Mouse (Mus musculus): ENCODE results near the gene Lrrn3. TPM values are rescaled to one million over a fixed set of nuclear protein-coding genes. Genes with fewer than 3 reads are reported as not detected.

Lrrn3 gene
- polyA plus RNA-seq (2012; rRNA removed), result 0.20 and 0.33 TPM in 2 replicates

DNA sequence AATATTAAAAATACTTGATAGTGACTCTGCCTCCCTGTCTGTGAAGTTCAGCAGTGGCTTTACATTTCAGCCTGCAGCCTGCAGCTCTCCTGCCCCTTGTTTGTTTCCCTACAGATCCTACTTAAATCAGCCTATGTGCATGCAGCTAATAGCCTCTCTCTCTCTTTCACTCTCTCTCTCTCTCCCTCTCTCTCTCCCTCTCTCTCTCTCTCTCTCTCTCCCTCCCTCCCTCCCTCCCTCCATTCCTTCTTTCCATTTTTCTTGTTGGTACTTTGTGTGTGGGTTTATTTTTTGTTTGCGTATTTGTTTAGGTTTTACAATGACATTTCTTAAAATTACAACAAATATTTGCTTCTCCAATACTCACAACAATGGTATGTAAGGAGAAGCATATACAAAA lies at the start of gene Lrrn3:
Gene Lrrn3, minus strand, starts transcription at position 101 of the 400 bp plus-strand sequence.
- no peak within 1 kb of the TSS for H3K27ac ChIP-seq (ENCODE audit: insufficient read depth, low read depth, low read length)
- no peaks in the 10 kb centered on the region for H3K36me3 ChIP-seq (ENCODE audit: control insufficient read depth, insufficient read depth, low read length)
- WGBS, result 100% methylated on average over 1 of the region's 1 CpGs
- TF ChIP-seq CTCF (conservative IDR thresholded peaks at IDR 0.05; ENCODE audit: insufficient read depth, insufficient read length, low read depth, low read length) (no peak), POLR2A (IDR thresholded peaks at IDR 0.05; ENCODE audit: low read depth, low read length) (no peak)
- peaks cover 3% of the 10 kb centered on the region for H3K27me3 ChIP-seq (replicated peaks; ENCODE audit: control insufficient read depth, insufficient read depth, low read length)
- H3K4me1 ChIP-seq (ENCODE audit: control insufficient read depth, insufficient read depth, low read length), result no peaks in the 10 kb centered on the region; the same call in 1 of the 2 replicates
- H3K4me3 ChIP-seq (ENCODE audit: insufficient read depth, low read depth, low read length), result peak within 1 kb of the TSS; percentile 46
- DNase-seq, result no peak

DNA sequence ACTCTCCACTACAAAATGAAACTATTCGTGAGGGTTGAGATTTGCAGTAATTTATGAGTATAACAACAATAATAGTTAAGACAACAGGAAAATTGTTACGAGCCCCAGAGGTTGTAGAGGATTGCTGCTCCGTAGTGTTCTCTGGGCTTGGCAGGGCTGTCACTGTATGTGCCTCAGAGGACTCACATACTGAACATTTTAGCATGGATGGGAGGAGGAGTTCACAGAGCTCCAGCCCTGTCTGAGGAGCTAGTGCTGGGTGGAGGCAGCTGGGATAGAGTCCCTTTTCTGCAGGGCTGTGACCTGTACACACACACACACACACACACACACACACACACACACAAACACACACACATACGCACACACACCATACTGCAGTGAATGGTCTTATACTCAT lies 42.2 kb upstream of the Lrrn3 start:
- Histone ChIP-seq H3K27me3 (replicated peaks; ENCODE audit: control insufficient read depth, insufficient read depth, low read length) (no peaks in the 10 kb centered on the region), H3K36me3 (ENCODE audit: control insufficient read depth, insufficient read depth, low read length) (no peaks in the 10 kb centered on the region), H3K4me1 (ENCODE audit: control insufficient read depth, insufficient read depth, low read length) (no peaks in the 10 kb centered on the region), H3K4me3 (ENCODE audit: insufficient read depth, low read depth, low read length) (no peak overlapping the region), H3K27ac (ENCODE audit: insufficient read depth, low read depth, low read length) (no peak overlapping the region)
- 65% methylated on average over 4 of the region's 4 CpGs for WGBS
- TF ChIP-seq POLR2A (IDR thresholded peaks at IDR 0.05; ENCODE audit: low read depth, low read length), result no peak
- no peak for TF ChIP-seq CTCF (conservative IDR thresholded peaks at IDR 0.05; ENCODE audit: insufficient read depth, insufficient read length, low read depth, low read length)
- DNase-seq, result no peak

DNA sequence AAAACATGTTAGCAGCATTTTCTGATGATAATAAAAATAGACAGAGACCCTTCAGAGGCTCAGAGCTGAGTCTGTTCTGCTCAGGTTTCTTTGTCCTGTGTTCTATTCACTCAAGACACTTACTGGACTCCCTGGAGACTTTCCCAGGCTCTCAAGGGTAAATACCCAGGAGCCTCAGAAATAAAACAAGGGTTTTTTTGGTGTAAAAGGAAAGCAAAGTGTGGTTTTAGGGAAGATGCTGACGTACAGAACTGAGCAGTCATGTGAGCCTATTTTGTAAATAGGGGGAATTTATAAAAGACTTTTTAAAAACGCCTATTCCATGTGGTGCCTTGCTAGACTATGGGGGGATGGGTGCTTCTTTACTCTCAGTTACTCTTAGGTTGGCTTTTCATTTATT lies 40.5 kb upstream of the Lrrn3 start:
- no peak for TF ChIP-seq POLR2A (IDR thresholded peaks at IDR 0.05; ENCODE audit: low read depth, low read length)
- H3K27me3 ChIP-seq (replicated peaks; ENCODE audit: control insufficient read depth, insufficient read depth, low read length), result no peaks in the 10 kb centered on the region
- 76% methylated on average over 2 of the region's 2 CpGs for WGBS

DNA sequence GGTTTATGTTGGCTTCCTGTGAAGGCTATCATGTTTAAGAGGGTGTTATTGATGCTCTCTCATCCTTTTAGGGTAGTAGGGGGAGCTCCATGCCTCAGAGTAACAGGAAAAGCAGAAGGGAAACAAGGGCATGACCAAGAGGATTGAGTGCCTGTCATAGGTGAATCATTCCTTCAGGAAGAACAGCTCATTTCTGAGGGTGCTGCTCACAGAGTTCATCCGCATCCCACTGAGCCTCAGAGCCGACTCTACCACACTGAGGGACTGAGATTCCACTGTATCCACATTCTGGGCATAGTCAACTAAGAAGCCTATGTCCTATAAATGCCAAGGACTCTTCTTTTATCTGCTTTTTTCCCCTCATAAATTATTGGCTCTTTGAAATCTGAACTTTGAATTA lies 35.4 kb upstream of the Lrrn3 start:
- no peaks in the 10 kb centered on the region for H3K27me3 ChIP-seq (replicated peaks; ENCODE audit: control insufficient read depth, insufficient read depth, low read length)
- TF ChIP-seq CTCF (conservative IDR thresholded peaks at IDR 0.05; ENCODE audit: insufficient read depth, insufficient read length, low read depth, low read length) (no peak), POLR2A (IDR thresholded peaks at IDR 0.05; ENCODE audit: low read depth, low read length) (no peak)
- no peaks in the 10 kb centered on the region for H3K36me3 ChIP-seq (ENCODE audit: control insufficient read depth, insufficient read depth, low read length)
- WGBS, result 74% methylated on average over 2 of the region's 2 CpGs
- H3K4me1 ChIP-seq (ENCODE audit: control insufficient read depth, insufficient read depth, low read length), result no peaks in the 10 kb centered on the region
- DNase-seq, result no peak
- H3K27ac ChIP-seq (ENCODE audit: insufficient read depth, low read depth, low read length), result no peak overlapping the region
- H3K4me3 ChIP-seq (ENCODE audit: insufficient read depth, low read depth, low read length), result no peak overlapping the region

More for the DNA sequence above, 40.5 kb upstream of the Lrrn3 start:
- Histone ChIP-seq H3K4me1 (ENCODE audit: control insufficient read depth, insufficient read depth, low read length) (no peaks in the 10 kb centered on the region), H3K36me3 (ENCODE audit: control insufficient read depth, insufficient read depth, low read length) (no peaks in the 10 kb centered on the region), H3K4me3 (ENCODE audit: insufficient read depth, low read depth, low read length) (no peak overlapping the region), H3K27ac (ENCODE audit: insufficient read depth, low read depth, low read length) (no peak overlapping the region)
- no peak for DNase-seq

GRCm38 (mm10) chr12:41520326-41520725 lies 34.1 kb upstream of the Lrrn3 start:
- Histone ChIP-seq H3K36me3 (ENCODE audit: control insufficient read depth, insufficient read depth, low read length) (no peaks in the 10 kb centered on the region), H3K27ac (ENCODE audit: insufficient read depth, low read depth, low read length) (no peak overlapping the region), H3K4me3 (ENCODE audit: insufficient read depth, low read depth, low read length) (no peak overlapping the region), H3K4me1 (ENCODE audit: control insufficient read depth, insufficient read depth, low read length) (no peaks in the 10 kb centered on the region), H3K27me3 (replicated peaks; ENCODE audit: control insufficient read depth, insufficient read depth, low read length) (no peaks in the 10 kb centered on the region)
- TF ChIP-seq POLR2A (IDR thresholded peaks at IDR 0.05; ENCODE audit: low read depth, low read length) (no peak), CTCF (conservative IDR thresholded peaks at IDR 0.05; ENCODE audit: insufficient read depth, insufficient read length, low read depth, low read length) (no peak)
- WGBS, result 69% methylated on average over 2 of the region's 2 CpGs
- DNase-seq, result no peak

DNA sequence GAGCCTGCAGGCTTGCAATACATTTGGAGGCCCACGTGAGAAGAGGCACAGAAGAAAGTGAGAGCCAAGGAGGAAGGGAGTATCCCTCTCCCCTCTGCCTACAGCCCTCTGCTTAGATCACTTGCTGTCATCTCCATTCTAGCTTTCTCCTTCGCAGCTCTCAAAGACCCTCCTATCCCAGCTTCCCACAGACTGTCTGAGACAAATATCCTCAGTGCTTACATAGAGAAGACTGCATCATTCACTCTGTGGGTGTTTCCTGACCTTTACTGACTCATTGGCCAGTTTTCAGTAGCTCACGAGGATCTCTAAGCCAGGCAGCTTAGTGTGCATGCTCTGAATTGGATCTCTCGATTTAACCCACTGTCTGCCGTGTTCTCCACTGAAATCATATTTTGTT lies 32.7 kb upstream of the Lrrn3 start:
- H3K4me1 ChIP-seq (ENCODE audit: control insufficient read depth, insufficient read depth, low read length), result no peaks in the 10 kb centered on the region
- no peaks in the 10 kb centered on the region for H3K27me3 ChIP-seq (replicated peaks; ENCODE audit: control insufficient read depth, insufficient read depth, low read length)
- H3K27ac ChIP-seq (ENCODE audit: insufficient read depth, low read depth, low read length), result no peak overlapping the region
- H3K36me3 ChIP-seq (ENCODE audit: control insufficient read depth, insufficient read depth, low read length), result no peaks in the 10 kb centered on the region
- no peak overlapping the region for H3K4me3 ChIP-seq (ENCODE audit: insufficient read depth, low read depth, low read length)
- TF ChIP-seq POLR2A (IDR thresholded peaks at IDR 0.05; ENCODE audit: low read depth, low read length), result no peak
- TF ChIP-seq CTCF (conservative IDR thresholded peaks at IDR 0.05; ENCODE audit: insufficient read depth, insufficient read length, low read depth, low read length), result no peak
- DNase-seq, result no peak
- 61% methylated on average over 5 of the region's 5 CpGs for WGBS

GRCm38 (mm10) chr12:41510588-41510987 lies 24.4 kb upstream of the Lrrn3 start:
- no peak for DNase-seq
- no peaks in the 10 kb centered on the region for H3K36me3 ChIP-seq (ENCODE audit: control insufficient read depth, insufficient read depth, low read length)
- WGBS, result 64% methylated on average over 3 of the region's 3 CpGs
- H3K4me3 ChIP-seq (ENCODE audit: insufficient read depth, low read depth, low read length), result no peak overlapping the region
- no peaks in the 10 kb centered on the region for H3K27me3 ChIP-seq (replicated peaks; ENCODE audit: control insufficient read depth, insufficient read depth, low read length)
- H3K27ac ChIP-seq (ENCODE audit: insufficient read depth, low read depth, low read length), result no peak overlapping the region
- H3K4me1 ChIP-seq (ENCODE audit: control insufficient read depth, insufficient read depth, low read length), result no peaks in the 10 kb centered on the region
- TF ChIP-seq POLR2A (IDR thresholded peaks at IDR 0.05; ENCODE audit: low read depth, low read length) (no peak), CTCF (conservative IDR thresholded peaks at IDR 0.05; ENCODE audit: insufficient read depth, insufficient read length, low read depth, low read length) (no peak)

DNA sequence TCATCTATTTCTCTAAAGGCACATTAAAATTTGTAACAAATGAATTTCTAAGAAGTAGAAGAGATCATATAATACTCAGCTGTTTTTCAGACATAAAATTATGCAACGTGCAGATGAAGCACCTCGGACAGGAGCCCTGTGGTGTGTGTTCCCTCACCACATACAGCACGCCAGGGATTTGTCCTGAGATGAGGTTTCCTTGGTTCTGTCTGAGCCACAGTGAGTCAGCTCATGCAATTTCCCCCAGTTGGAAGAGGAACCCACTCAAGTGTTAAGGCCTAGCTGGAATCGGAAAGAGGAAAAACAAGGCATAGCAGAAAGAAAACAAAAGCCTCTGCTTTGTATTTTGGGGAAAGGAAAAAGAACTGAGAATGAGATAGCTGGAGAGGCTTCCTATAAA lies 22.4 kb upstream of the Lrrn3 start:
- DNase-seq, result no peak
- Histone ChIP-seq H3K27ac (ENCODE audit: insufficient read depth, low read depth, low read length) (no peak overlapping the region), H3K4me1 (ENCODE audit: control insufficient read depth, insufficient read depth, low read length) (no peaks in the 10 kb centered on the region), H3K4me3 (ENCODE audit: insufficient read depth, low read depth, low read length) (no peak overlapping the region), H3K27me3 (replicated peaks; ENCODE audit: control insufficient read depth, insufficient read depth, low read length) (no peaks in the 10 kb centered on the region), H3K36me3 (ENCODE audit: control insufficient read depth, insufficient read depth, low read length) (no peaks in the 10 kb centered on the region)
- 72% methylated on average over 4 of the region's 4 CpGs for WGBS
- TF ChIP-seq POLR2A (IDR thresholded peaks at IDR 0.05; ENCODE audit: low read depth, low read length) (no peak), CTCF (conservative IDR thresholded peaks at IDR 0.05; ENCODE audit: insufficient read depth, insufficient read length, low read depth, low read length) (no peak)

Data from kidney, adult 2 months (tissue).